Mouse (Mus musculus) heart, embryonic 10.5 days (tissue): Measurements from ENCODE around the gene 1700001P01Rik. TPM values are rescaled to one million over a fixed set of nuclear protein-coding genes. Genes with fewer than 3 reads are reported as not detected.

ENCODE experiments used
- DNase-seq: peaks from one replicate; pipeline ENCODE4 v3.0.0-alpha.2; 2017; ENCODE audit warnings: low spot score
- H3K27ac ChIP-seq: fragments of 300-500 bp; sonication (generic); 2 replicates; pipeline ENCODE4 v1.5.1; 2016; ENCODE audit warnings: mild to moderate bottlenecking
- H3K27me3 ChIP-seq: fragments of 300-500 bp; sonication (generic); 2 replicates; pipeline ENCODE4 v1.6.1; 2016; ENCODE audit warnings: mild to moderate bottlenecking; ENCODE audit not compliant: poor library complexity, insufficient read depth, severe bottlenecking
- H3K36me3 ChIP-seq: fragments of 300-500 bp; sonication (generic); 2 replicates; pipeline ENCODE4 v1.6.1; 2016; ENCODE audit warnings: mild to moderate bottlenecking, moderate library complexity
- H3K4me1 ChIP-seq: fragments of 300-500 bp; sonication (generic); 2 replicates; pipeline ENCODE4 v1.6.1; 2016; ENCODE audit warnings: mild to moderate bottlenecking
- H3K4me3 ChIP-seq: fragments of 300-500 bp; sonication (generic); 2 replicates; pipeline ENCODE4 v1.5.1; 2016; ENCODE audit warnings: mild to moderate bottlenecking, moderate library complexity
- H3K9me3 ChIP-seq: fragments of 300-500 bp; sonication (generic); 2 replicates; pipeline ENCODE4 v1.6.1; 2016; ENCODE audit warnings: mild to moderate bottlenecking, moderate library complexity
- WGBS: fragments of 180-500 bp; shearing (Covaris S2); methylation state at CpG from one replicate; pipeline ENCODE4 v1.1.7; 2016; 5-methylcytosine and 5-hydroxymethylcytosine counted together
- polyA plus RNA-seq: library from polyadenylated mRNA; unstranded; fragments of >200 nt; fragmentation: Nextera tagmentation; extraction: Ambion mirVana; gene quantifications from 2 replicates; pipeline ENCODE4 v1.2.1, GENCODE M21; 2016

The 1700001P01Rik gene
- polyA plus RNA-seq, 1 experiment from 2014 or later: 0.30 TPM

DNA sequence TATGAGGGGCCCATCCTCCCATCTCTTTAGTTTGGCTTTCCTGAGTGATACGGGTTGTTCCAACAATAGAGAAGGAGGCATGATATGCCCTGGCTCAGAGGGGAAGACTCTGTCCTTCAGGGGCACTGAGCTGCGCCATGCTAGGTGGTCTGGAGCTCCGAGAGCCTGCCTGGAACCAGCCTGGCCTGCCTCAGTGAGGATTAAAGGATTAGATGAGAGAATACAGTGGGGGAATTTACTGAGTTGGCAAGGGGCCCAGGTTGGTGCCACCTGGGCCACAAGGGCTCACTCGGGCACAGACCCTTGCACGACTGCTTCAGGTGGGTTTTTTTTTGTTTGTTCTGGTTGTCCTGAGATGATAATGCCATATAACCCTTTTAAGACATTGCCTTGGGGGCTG is 40.5 kb upstream of the 1700001P01Rik start:
- WGBS: 80% methylated on average over 5 of the region's 5 CpGs
- no peak for DNase-seq
- no peaks in the 10 kb centered on the region for H3K27me3 ChIP-seq
- H3K9me3 ChIP-seq: no peaks in the 10 kb centered on the region
- no peak overlapping the region for H3K4me3 ChIP-seq
- peaks cover 53% of the 10 kb centered on the region for H3K36me3 ChIP-seq
- H3K4me1 ChIP-seq: peaks cover 99% of the 10 kb centered on the region
- no peak overlapping the region for H3K27ac ChIP-seq

DNA sequence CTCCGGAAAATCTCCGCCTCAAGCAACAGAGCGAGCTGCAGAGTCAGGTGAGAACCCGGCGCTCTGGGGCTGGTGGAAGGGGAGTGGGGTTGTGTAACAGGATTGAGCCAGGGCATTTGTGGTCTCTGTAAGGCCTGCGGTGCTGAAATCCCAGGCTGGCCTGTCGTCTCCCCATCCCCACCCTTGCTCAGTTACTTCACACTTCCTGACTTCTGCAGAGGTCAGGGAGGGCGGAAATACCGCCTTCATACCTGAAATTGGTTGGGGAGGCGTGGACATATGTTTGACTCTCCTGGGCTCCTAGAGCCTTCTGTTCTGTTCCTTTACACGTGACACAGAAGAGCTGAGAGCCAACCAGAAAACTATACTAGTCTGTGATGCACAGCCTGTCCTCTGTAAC is 40.0 kb upstream of the 1700001P01Rik start:
- peaks cover 49% of the 10 kb centered on the region for H3K36me3 ChIP-seq
- no peak for DNase-seq
- peak overlapping the region; percentile 45 for H3K27ac ChIP-seq
- no peak overlapping the region for H3K4me3 ChIP-seq
- no peaks in the 10 kb centered on the region for H3K27me3 ChIP-seq
- no peaks in the 10 kb centered on the region for H3K9me3 ChIP-seq
- WGBS: 75% methylated on average over 11 of the region's 11 CpGs
- peaks cover 99% of the 10 kb centered on the region for H3K4me1 ChIP-seq

DNA sequence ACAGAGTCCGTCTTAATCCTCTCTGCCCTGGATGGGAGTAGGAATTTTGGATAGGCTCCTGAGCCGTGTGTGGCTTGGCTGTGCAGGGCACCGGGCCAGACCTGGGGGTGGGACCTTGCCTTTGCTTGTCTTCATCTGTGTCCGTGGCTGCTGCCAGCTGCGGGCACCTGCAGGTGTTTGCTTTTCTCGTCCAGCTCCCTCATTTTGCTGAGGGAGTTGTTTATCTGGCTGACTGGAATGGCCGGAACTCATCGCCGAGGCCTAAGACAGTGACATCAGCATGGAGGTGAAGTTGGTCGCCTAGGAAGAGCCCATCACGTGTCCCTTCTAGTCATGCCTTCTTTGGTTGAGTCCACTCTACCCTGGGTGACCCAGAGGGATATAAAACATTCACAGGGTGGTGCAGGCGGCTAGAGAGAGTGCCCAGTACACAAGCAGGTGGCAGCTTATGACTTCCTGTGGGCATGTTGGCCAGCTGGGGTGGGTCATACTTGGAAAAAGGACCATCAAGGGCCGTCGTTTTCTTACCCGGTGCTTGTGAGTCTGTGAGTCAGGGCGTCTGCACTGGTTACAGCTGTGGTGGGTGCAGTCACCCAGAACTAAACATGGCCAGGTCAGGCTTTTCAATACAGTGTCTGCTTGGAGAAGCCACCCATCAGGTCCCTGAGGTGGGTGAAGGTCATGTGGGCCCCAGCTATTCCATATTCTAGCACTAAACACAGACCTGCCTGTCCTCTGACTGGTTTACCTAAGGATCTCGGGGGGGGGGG is 38.2 kb upstream of the 1700001P01Rik start:
- H3K27ac ChIP-seq: no peak overlapping the region
- H3K4me3 ChIP-seq: no peak overlapping the region; the same call in 1 of the 2 replicates
- peaks cover 98% of the 10 kb centered on the region for H3K4me1 ChIP-seq
- H3K9me3 ChIP-seq: no peaks in the 10 kb centered on the region
- no peaks in the 10 kb centered on the region for H3K27me3 ChIP-seq
- H3K36me3 ChIP-seq: peaks cover 49% of the 10 kb centered on the region
- no peak for DNase-seq
- 78% methylated on average over 17 of the region's 17 CpGs for WGBS

DNA sequence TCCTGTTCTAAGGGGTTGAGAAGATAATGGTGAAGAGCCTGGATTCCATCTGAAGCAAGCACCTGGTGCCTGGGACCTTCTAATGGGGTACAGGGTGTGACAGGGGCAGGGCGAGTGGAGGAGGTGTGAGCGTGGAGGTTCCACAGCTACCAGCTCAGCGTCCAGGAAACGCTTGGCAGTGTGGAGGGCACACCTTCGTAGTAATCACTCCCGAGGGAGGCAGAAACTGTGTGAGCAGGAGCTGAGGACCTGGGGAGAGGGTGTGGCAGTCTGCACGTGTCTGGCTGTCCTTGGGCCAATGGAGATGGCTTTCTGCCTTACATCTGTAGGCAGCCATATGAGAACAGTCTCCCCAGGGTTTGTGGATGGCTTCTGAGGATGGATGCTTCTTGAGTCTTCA is 37.4 kb upstream of the 1700001P01Rik start:
- no peak for DNase-seq
- Histone ChIP-seq H3K27me3 (no peaks in the 10 kb centered on the region), H3K4me1 (peaks cover 98% of the 10 kb centered on the region), H3K36me3 (peaks cover 54% of the 10 kb centered on the region), H3K9me3 (no peaks in the 10 kb centered on the region), H3K27ac (peak overlapping the region; percentile 69; the same call in 1 of the 2 replicates), H3K4me3 (no peak overlapping the region)
- WGBS: 45% methylated on average over 7 of the region's 7 CpGs

DNA sequence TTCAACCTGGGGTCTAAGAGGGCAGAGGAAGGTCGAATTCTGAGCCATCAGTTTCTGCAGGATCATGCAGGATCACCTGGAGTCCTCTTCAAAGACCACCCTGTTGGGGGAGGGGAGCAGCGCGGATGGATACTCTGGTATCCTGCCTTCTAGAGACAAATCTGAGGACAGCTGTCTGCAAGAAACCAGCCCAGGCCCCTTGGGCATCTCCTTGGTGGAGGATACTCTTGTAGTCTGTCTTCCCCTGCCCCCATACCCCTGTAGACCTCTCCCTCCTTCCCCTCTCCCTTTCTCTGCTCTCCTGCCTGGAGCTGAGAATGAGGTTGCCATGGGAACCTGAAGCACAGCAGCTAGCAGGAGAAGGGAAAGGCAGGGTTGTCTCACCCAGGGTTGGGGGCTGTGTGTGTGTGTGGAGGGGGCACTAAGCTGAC is 36.8 kb upstream of the 1700001P01Rik start:
- H3K27ac ChIP-seq: peak overlapping the region; percentile 69
- DNase-seq: no peak
- H3K4me3 ChIP-seq: peak overlapping the region; percentile 10; the same call in 1 of the 2 replicates
- H3K36me3 ChIP-seq: peaks cover 57% of the 10 kb centered on the region
- H3K27me3 ChIP-seq: no peaks in the 10 kb centered on the region
- H3K4me1 ChIP-seq: peaks cover 98% of the 10 kb centered on the region
- H3K9me3 ChIP-seq: no peaks in the 10 kb centered on the region
- 42% methylated on average over 3 of the region's 3 CpGs for WGBS

DNA sequence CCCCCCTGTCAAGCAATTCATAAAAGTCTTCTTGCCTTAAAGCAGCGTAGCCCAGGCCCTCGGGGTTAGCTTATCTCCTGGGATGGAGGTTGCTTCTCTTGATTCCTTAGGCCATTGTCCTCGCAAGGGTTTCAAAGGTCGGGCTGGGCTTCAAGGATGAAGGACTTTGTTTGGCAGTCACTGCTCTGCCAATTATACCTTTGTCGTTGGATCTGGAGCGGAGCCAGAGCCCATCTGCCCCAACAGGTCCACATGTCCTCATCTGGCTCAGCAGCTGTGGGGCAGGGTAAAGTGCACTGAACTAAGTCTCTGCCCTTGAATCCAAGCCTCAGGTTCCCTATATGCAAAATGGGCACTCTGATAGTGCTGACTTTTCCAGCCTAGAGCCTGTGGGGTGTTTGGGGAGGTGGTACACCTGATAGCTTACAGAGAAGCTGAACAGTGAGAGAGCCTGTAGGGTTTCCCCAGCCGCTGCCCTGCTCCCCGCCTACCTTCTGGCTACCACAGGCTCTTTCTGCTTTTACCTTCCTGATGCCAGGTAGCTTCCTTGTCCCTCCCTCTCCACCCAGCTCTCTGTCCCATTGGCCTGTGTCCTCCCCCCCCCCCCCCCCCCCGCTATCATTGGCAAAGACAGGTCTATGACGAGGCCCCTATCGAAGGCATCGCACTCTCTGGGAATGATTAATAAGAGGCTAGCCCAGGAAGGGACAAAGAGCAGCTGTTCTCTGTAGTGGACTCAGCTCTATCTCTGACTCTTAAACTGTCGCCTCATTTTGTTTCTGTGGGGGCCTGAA is 36.0 kb upstream of the 1700001P01Rik start:
- Histone ChIP-seq H3K9me3 (no peaks in the 10 kb centered on the region), H3K4me3 (peak overlapping the region; percentile 10; the same call in 1 of the 2 replicates), H3K27ac (peak overlapping the region; percentile 69), H3K27me3 (no peaks in the 10 kb centered on the region), H3K36me3 (peaks cover 60% of the 10 kb centered on the region), H3K4me1 (peaks cover 95% of the 10 kb centered on the region)
- no peak for DNase-seq
- 41% methylated on average over 12 of the region's 13 CpGs for WGBS

DNA sequence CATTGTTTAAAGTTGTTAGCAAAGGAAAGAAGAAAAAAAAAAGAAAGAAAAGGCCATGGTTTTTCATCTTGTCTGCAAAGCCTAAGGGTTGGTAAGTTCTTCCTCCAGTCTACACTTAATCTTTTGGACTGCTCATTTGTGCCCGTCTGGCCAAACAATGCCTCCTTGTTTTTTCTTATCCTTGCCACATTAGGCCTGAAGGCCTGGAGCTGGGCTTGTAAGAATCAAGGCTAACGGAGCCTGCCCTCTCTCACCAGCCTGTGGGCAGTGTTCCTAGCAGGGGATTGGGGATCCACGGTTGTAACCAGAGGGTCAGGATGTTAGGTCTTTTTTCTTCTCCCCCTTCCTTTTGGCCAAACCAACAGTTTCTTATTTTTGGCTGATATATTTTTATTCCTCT is 35.3 kb upstream of the 1700001P01Rik start:
- Histone ChIP-seq H3K9me3 (no peaks in the 10 kb centered on the region), H3K4me1 (peaks cover 95% of the 10 kb centered on the region), H3K4me3 (no peak overlapping the region), H3K36me3 (peaks cover 54% of the 10 kb centered on the region), H3K27ac (no peak overlapping the region), H3K27me3 (no peaks in the 10 kb centered on the region)
- DNase-seq: no peak
- 45% methylated on average over 3 of the region's 3 CpGs for WGBS

DNA sequence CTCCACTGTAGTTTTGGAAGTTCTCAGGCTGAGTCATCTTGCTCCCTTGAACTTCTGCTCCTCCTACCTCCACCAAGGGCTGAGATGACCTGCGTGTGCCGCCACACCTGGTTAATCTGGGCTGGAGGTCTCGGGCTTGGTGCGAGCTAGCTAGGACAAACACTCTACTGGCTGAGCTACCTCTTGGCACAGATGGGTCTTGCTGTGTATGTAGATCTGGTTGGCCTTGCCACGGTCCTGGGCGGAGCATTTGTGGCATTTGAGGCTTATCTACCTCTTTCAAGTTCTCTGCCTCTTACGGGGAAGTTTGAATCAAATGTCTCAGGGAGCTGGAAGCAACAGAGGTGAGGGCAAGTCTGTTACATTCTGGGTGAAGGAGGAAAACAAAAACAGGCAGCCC is 34.6 kb upstream of the 1700001P01Rik start:
- 0 out of 2 replicates have a peak overlapping the region, but pooled peaks have one; percentile 16 for H3K27ac ChIP-seq
- H3K36me3 ChIP-seq: peaks cover 48% of the 10 kb centered on the region
- DNase-seq: no peak

DNA sequence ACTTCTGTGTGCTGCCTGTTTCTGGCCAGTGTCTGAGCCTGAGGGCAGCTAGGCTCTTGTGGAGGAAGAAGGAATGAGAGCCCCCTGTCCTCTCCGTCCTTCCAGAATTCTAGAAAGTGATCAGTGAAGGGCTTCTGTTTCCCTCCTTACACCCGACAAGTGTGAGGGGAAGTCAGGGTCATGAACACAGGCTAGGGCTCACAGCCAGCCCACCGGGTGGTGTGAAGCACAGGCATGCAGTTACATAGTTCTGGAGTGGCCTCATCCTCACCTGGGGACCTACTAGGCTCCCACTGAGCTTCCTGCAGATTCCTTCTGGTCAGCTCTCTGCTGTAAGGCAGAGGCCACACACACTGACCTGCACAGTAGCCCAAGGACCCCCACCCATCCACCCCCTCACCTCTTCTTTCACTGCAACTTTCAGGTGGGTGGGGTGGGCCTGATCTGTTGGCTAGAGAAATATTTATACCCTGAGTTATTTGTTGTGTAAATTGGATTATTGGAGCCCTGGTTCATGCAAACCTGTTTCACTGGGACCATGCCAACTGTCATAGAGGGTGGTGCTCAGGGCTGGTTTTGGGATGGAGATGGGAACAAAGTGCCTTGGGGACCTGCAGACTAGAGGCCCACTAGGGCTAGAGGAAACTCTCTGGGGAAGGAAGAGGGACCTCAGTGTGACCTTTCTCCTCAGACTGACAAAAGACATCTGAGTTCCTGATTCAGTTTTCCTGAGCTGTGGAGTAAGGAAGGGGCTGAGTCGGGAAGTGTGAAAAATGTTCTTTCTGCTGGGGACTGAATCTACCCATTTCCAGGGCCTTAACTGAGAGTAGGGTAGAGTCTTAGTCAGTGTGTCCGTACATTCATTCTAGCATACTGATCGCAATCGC is 33.8 kb upstream of the 1700001P01Rik start:
- H3K36me3 ChIP-seq: peaks cover 40% of the 10 kb centered on the region
- H3K4me3 ChIP-seq: no peak overlapping the region
- H3K27ac ChIP-seq: peak overlapping the region; percentile 77
- 54% methylated on average over 7 of the region's 7 CpGs for WGBS
- no peaks in the 10 kb centered on the region for H3K27me3 ChIP-seq
- H3K9me3 ChIP-seq: no peaks in the 10 kb centered on the region
- peaks cover 95% of the 10 kb centered on the region for H3K4me1 ChIP-seq
- no peak for DNase-seq

More for the DNA sequence above, 34.6 kb upstream of the 1700001P01Rik start:
- Histone ChIP-seq H3K4me1 (peaks cover 95% of the 10 kb centered on the region), H3K27me3 (no peaks in the 10 kb centered on the region), H3K9me3 (no peaks in the 10 kb centered on the region), H3K4me3 (no peak overlapping the region)
- WGBS: 50% methylated on average over 7 of the region's 7 CpGs

DNA sequence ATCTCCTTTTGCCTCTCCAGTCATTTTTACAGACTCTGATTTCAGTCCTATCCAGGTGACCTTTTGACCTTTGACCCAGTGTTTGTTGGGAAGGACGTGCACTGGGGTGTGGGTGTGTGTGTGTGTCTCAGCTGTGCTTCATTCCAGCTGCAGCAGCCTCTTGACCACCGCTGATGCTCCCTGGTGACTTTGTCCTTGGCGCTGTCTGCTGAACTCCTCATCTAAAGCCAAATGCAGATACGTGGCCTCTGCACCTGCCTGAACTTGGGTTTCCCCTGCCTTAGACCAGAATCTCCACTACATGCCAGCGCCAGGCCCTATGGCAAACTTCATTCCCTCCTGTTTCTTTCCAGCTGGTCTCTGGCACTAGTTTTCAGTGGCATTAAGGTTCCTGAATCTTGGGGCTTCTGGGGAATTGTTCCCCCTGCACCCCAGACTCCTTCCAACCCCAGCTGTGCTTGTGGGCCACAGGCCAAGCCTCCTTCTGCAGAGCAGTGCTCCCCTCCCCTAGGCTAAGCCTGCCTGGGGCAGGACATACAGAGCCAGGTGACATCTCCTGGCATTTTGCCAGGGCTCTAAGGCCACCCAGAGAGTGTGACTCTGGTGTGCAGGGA is 33.0 kb upstream of the 1700001P01Rik start:
- Histone ChIP-seq H3K36me3 (peaks cover 32% of the 10 kb centered on the region), H3K4me3 (0 out of 2 replicates have a peak overlapping the region, but pooled peaks have one; percentile 9), H3K27ac (peak overlapping the region; percentile 77), H3K9me3 (no peaks in the 10 kb centered on the region), H3K4me1 (peaks cover 95% of the 10 kb centered on the region), H3K27me3 (no peaks in the 10 kb centered on the region)
- 45% methylated on average over 5 of the region's 5 CpGs for WGBS
- DNase-seq: no peak

DNA sequence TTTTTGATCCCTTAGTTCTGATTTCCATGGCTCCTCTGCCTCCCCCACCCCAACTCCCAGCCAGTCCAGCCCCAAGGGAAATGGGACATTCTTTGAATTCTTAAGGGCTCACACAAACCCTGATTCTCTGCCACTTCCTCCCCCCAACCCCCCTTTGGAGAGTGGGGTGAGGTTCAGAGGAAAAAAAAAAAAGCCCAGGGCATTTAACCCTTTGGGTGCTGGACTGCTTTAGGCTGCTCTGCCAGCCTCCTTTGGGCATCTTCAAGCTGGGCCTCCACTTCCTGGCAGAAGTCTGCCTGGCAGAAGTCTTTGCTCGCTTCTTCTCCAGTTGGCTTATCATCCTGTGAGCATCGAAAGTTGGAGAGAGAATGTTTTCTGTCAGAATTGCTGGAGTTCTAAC is 32.4 kb upstream of the 1700001P01Rik start:
- Histone ChIP-seq H3K27ac (peak overlapping the region; percentile 77), H3K4me3 (0 out of 2 replicates have a peak overlapping the region, but pooled peaks have one; percentile 9)

DNA sequence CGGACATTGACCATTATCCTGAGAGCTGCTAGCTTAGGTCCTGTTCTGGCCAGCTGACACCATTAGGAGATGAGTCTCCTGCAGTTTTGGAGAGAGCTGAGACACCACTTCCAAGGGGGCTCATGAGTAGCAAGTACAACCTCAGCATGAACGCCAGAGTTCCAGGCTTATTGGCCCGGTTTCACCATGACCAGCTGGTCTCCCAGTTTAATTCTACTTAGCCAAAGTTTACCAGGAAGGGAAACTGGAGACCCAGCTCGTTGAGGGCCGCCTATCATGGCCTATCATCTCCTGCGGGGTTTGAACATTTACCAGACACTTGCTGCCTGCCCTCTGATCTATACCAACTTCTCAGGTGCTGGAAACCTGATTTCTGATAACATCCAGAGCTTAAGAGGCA is 31.9 kb upstream of the 1700001P01Rik start:
- Histone ChIP-seq H3K27me3 (no peaks in the 10 kb centered on the region), H3K4me1 (peaks cover 87% of the 10 kb centered on the region), H3K9me3 (no peaks in the 10 kb centered on the region), H3K4me3 (0 out of 2 replicates have a peak overlapping the region, but pooled peaks have one; percentile 3), H3K36me3 (peaks cover 24% of the 10 kb centered on the region), H3K27ac (peak overlapping the region; percentile 77)
- 24% methylated on average over 6 of the region's 6 CpGs for WGBS
- DNase-seq: no peak

More for the DNA sequence above, 32.4 kb upstream of the 1700001P01Rik start:
- H3K27me3 ChIP-seq: no peaks in the 10 kb centered on the region
- peaks cover 26% of the 10 kb centered on the region for H3K36me3 ChIP-seq
- H3K9me3 ChIP-seq: no peaks in the 10 kb centered on the region
- DNase-seq: no peak
- H3K4me1 ChIP-seq: peaks cover 90% of the 10 kb centered on the region
- 51% methylated on average over 2 of the region's 2 CpGs for WGBS
